Mouse (Mus musculus): ENCODE data around the gene Rftn1. TPM values are rescaled to one million over a fixed set of nuclear protein-coding genes. Genes with fewer than 3 reads are reported as not detected.

Gene Rftn1
- polyA plus RNA-seq, 1 experiment from 2014 or later = 9.0 TPM

DNA sequence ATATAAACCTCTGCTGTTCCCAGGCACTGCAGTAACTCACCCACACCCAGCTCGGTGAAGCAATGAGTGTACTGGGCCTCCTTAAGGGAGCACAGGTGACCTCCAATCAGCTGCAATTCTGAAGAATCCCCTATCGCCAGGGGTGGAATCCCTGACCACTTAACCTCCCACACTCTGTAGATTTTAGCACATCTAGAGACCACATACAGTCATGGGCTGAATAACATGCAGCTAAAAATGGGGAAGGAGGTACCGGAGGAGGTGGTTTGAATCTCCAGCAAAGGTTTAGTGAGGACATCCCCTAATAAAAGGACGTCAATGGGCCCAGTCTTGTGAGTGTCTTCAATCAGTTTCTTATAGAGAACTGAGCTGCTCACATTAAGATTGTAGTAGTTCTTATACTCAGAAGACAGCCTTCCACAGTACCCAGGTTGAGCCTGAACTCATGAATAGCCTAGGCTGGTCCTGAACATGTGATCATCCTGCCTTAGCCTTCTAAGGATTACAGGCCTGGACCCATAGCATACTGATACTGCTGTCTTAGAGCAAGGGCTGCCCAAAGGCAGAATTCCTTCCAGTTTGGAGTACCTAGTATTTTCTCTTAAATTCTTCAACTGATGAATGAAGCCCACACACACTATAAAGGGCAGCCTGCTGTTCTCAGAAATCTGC is 9.4 kb downstream of the Rftn1 start:
- no peak overlapping the region for H3K4me3 ChIP-seq (ENCODE audit: low read length)
- H3K9ac ChIP-seq (ENCODE audit: low read depth, low read length) = no peak overlapping the region
- no peak overlapping the region for H3K27ac ChIP-seq (ENCODE audit: low read length)
- H3K4me2 ChIP-seq (ENCODE audit: low read depth, low read length) = no peak overlapping the region
- 81% methylated on average over 4 of the region's 4 CpGs for WGBS
- no peak for ATAC-seq
- H3K27me3 ChIP-seq (replicated peaks; ENCODE audit: control insufficient read depth, insufficient read depth, low read length) = no peaks in the 10 kb centered on the region
- peaks cover 3% of the 10 kb centered on the region; the same call in 1 of the 2 replicates for H3K36me3 ChIP-seq (ENCODE audit: control insufficient read depth, insufficient read depth, low read length)
- H3K9me3 ChIP-seq (ENCODE audit: control insufficient read depth, low read length) = no peaks in the 10 kb centered on the region
- H3K4me1 ChIP-seq (ENCODE audit: control insufficient read depth, insufficient read depth, low read length) = no peaks in the 10 kb centered on the region

DNA sequence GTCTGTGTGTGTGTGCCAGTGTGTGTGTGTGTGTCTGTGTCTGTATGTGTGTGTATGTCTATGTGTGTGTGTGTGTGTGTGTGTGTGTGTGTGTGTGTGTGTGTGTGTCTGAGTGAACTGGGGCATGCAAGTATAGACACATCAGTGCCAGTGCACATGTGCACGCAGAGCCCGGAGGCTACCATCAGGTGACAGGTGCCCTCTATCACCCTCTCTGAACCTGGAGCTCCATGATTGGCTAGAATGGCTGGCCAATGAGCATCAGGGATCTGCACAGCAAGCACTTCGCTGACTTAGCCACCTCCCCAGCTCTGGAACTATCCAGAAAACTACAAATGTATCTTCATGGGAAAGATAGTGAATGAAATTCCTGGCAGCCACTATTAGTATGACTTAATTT is 16.7 kb downstream of the Rftn1 start:
- Histone ChIP-seq H3K9ac (ENCODE audit: low read depth, low read length) (no peak overlapping the region), H3K27me3 (replicated peaks; ENCODE audit: control insufficient read depth, insufficient read depth, low read length) (no peaks in the 10 kb centered on the region), H3K9me3 (ENCODE audit: control insufficient read depth, low read length) (no peaks in the 10 kb centered on the region), H3K4me3 (ENCODE audit: low read length) (no peak overlapping the region), H3K36me3 (ENCODE audit: control insufficient read depth, insufficient read depth, low read length) (peaks cover 3% of the 10 kb centered on the region; the same call in 1 of the 2 replicates), H3K27ac (ENCODE audit: low read length) (no peak overlapping the region), H3K4me2 (ENCODE audit: low read depth, low read length) (no peak overlapping the region), H3K4me1 (ENCODE audit: control insufficient read depth, insufficient read depth, low read length) (0 out of 2 replicates have a peak, but pooled peaks cover 2% of the 10 kb centered on the region)
- 90% methylated on average over 3 of the region's 3 CpGs for WGBS
- no peak for ATAC-seq

DNA sequence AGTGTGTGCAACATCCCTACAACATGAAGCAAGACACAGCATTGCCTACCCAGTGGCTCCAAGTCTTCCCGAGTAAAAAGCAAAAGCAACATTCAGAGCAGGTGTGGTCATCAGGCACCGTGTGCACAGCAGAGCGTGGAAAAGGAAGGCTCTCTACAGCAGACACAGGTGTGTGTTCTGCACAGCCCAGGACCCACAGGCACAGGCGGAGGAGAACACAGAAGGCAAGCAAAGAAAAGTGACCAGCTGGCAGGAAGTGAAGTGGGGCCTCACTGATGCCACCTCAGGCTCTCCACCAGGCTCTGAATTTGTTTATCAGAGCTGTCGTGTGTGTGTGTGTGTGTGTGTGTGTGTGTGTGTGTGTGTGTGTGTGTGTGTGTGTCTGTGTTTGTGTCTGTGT is 17.1 kb downstream of the Rftn1 start:
- H3K4me2 ChIP-seq (ENCODE audit: low read depth, low read length) = no peak overlapping the region
- no peak overlapping the region for H3K4me3 ChIP-seq (ENCODE audit: low read length)
- no peaks in the 10 kb centered on the region for H3K9me3 ChIP-seq (ENCODE audit: control insufficient read depth, low read length)
- ATAC-seq = no peak
- 0 out of 2 replicates have a peak, but pooled peaks cover 2% of the 10 kb centered on the region for H3K4me1 ChIP-seq (ENCODE audit: control insufficient read depth, insufficient read depth, low read length)
- peaks cover 3% of the 10 kb centered on the region; the same call in 1 of the 2 replicates for H3K36me3 ChIP-seq (ENCODE audit: control insufficient read depth, insufficient read depth, low read length)
- WGBS = 85% methylated on average over 5 of the region's 5 CpGs
- no peak overlapping the region for H3K9ac ChIP-seq (ENCODE audit: low read depth, low read length)
- H3K27me3 ChIP-seq (replicated peaks; ENCODE audit: control insufficient read depth, insufficient read depth, low read length) = no peaks in the 10 kb centered on the region
- H3K27ac ChIP-seq (ENCODE audit: low read length) = no peak overlapping the region

DNA sequence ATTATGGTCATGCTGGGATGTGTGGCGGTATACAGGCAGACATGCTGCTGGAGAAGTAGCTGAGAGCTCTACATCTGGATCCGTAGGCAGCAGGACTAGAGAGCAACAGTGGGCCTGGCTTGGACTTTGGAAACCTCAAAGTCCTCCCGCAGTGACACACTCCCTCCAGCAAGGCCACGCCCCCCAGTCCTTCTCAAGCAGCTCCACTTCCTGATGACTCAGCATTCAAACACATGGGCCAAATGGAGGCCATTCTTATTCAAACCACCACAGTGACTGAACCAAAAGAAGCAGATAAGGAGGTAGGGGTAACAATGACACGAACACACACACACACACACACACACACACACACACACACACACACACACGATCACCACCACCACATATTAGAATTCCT is 17.7 kb downstream of the Rftn1 start:
- peaks cover 3% of the 10 kb centered on the region; the same call in 1 of the 2 replicates for H3K36me3 ChIP-seq (ENCODE audit: control insufficient read depth, insufficient read depth, low read length)
- H3K27me3 ChIP-seq (replicated peaks; ENCODE audit: control insufficient read depth, insufficient read depth, low read length) = no peaks in the 10 kb centered on the region
- H3K9me3 ChIP-seq (ENCODE audit: control insufficient read depth, low read length) = no peaks in the 10 kb centered on the region
- no peak overlapping the region for H3K9ac ChIP-seq (ENCODE audit: low read depth, low read length)
- no peak for ATAC-seq
- 94% methylated on average over 6 of the region's 6 CpGs for whole genome bisulfite sequencing
- H3K4me1 ChIP-seq (ENCODE audit: control insufficient read depth, insufficient read depth, low read length) = 0 out of 2 replicates have a peak, but pooled peaks cover 2% of the 10 kb centered on the region
- H3K4me2 ChIP-seq (ENCODE audit: low read depth, low read length) = no peak overlapping the region
- no peak overlapping the region for H3K27ac ChIP-seq (ENCODE audit: low read length)
- H3K4me3 ChIP-seq (ENCODE audit: low read length) = no peak overlapping the region

DNA sequence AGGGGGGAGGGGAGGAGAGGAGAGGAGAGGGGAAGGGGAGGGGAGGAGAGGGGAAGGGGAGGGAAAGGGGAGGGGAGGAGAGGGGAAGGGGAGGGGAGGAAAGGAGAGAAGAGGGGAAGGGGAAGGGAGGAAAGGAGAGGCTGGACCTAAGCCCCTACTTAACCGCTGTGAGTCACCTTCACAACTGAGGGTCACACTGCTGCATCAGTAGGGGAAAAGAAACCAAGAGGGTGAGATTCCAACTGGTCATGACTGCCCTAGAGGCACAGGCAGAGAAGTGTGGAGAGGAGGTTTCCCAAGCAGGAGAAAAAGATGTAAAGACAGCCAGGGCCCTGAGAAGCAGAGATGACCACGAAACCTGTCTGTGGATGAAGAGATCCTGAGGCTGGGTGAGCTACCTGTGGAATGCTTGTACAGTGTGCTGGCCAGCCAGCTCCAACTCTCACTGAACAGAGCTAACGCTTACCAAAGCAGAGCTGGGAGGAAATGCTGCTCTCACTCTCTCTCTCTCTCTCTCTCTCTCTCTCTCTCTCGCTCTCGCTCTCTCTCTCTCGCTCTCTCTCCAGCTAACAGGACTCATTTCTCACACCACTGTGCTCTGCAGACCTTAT is 19.4 kb downstream of the Rftn1 start:
- H3K36me3 ChIP-seq (ENCODE audit: control insufficient read depth, insufficient read depth, low read length) = no peaks in the 10 kb centered on the region
- 0 out of 2 replicates have a peak, but pooled peaks cover 2% of the 10 kb centered on the region for H3K4me1 ChIP-seq (ENCODE audit: control insufficient read depth, insufficient read depth, low read length)
- H3K27ac ChIP-seq (ENCODE audit: low read length) = no peak overlapping the region
- ATAC-seq = no peak
- no peak overlapping the region for H3K9ac ChIP-seq (ENCODE audit: low read depth, low read length)
- 57% methylated on average over 6 of the region's 6 CpGs for WGBS
- H3K4me3 ChIP-seq (ENCODE audit: low read length) = no peak overlapping the region
- no peaks in the 10 kb centered on the region for H3K9me3 ChIP-seq (ENCODE audit: control insufficient read depth, low read length)
- no peak overlapping the region for H3K4me2 ChIP-seq (ENCODE audit: low read depth, low read length)
- H3K27me3 ChIP-seq (replicated peaks; ENCODE audit: control insufficient read depth, insufficient read depth, low read length) = no peaks in the 10 kb centered on the region

DNA sequence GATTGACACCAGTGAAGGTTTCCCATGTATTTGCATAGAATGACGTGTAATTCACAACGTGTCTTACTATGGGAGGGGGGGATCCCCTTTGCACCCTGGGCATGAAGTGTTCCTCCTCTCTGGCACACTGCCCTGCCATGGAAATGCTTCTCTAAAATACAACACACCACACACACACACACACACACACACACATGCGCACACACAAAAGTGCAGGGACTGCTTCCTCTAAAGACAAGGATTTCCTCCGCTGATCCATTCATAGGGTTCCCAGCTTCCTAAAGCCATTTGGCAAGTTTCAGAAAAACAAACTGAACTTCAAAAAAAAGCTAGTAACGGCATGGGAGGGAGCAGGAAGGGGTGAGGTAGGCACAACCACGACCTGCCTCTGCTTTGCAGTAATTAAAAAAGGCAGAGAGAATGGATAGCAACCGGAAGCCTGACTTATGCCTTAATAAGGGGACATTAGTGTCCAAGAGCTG is 20.5 kb downstream of the Rftn1 start:
- no peaks in the 10 kb centered on the region for H3K27me3 ChIP-seq (replicated peaks; ENCODE audit: control insufficient read depth, insufficient read depth, low read length)
- no peak overlapping the region for H3K4me3 ChIP-seq (ENCODE audit: low read length)
- H3K9me3 ChIP-seq (ENCODE audit: control insufficient read depth, low read length) = no peaks in the 10 kb centered on the region
- no peak overlapping the region for H3K9ac ChIP-seq (ENCODE audit: low read depth, low read length)
- 54% methylated on average over 7 of the region's 7 CpGs for WGBS
- H3K4me1 ChIP-seq (ENCODE audit: control insufficient read depth, insufficient read depth, low read length) = 0 out of 2 replicates have a peak, but pooled peaks cover 2% of the 10 kb centered on the region
- no peak overlapping the region for H3K4me2 ChIP-seq (ENCODE audit: low read depth, low read length)
- no peak for ATAC-seq
- no peak overlapping the region for H3K27ac ChIP-seq (ENCODE audit: low read length)
- H3K36me3 ChIP-seq (ENCODE audit: control insufficient read depth, insufficient read depth, low read length) = no peaks in the 10 kb centered on the region

DNA sequence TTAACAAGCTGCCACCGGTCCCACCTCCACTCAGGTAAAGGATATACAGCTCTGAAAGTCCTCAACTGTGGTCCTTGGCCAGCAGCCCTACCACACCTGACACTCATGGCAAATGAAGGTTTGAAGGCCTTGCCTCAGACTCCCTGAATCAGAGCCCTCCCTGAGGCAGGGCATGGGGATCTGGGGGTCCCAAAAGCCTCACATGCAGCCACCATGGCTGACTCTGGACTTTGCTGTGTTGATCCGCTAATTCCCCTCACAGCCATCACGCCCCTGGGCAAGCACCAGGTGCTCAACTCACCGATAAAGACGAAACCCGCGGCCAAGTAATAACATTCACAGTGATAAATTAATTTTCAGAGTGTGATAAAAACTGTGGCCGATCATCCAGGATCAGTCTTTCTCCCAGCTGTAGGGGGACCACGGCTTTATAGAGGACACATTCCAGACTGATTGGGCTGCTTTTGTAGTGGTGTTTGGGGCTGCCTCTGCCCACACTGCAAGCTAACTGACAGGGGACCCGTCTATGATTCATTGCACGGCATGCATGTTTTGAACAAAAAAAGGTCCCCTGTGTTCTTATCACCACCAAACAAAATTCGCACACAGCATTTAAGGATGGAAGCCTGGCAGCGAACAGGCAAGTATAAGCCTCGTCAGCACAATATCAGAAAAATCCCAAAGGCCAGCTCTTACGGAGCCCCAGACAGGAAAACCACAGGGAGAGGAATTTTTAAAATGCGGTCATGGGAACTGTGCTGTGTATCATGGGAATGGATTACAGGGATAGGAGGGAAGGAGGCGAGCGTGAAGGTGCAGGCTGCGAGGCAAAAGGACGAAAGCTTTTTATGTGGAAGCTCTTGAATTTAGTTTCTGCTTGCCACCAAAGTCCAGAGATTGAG is 29.3 kb downstream of the Rftn1 start:
- Histone ChIP-seq H3K36me3 (ENCODE audit: control insufficient read depth, insufficient read depth, low read length) (no peaks in the 10 kb centered on the region), H3K27ac (ENCODE audit: low read length) (no peak overlapping the region), H3K9me3 (ENCODE audit: control insufficient read depth, low read length) (no peaks in the 10 kb centered on the region), H3K4me3 (ENCODE audit: low read length) (no peak overlapping the region), H3K4me2 (ENCODE audit: low read depth, low read length) (no peak overlapping the region), H3K9ac (ENCODE audit: low read depth, low read length) (no peak overlapping the region), H3K27me3 (replicated peaks; ENCODE audit: control insufficient read depth, insufficient read depth, low read length) (no peaks in the 10 kb centered on the region), H3K4me1 (ENCODE audit: control insufficient read depth, insufficient read depth, low read length) (no peaks in the 10 kb centered on the region)
- WGBS = 85% methylated on average over 20 of the region's 20 CpGs
- ATAC-seq = no peak

DNA sequence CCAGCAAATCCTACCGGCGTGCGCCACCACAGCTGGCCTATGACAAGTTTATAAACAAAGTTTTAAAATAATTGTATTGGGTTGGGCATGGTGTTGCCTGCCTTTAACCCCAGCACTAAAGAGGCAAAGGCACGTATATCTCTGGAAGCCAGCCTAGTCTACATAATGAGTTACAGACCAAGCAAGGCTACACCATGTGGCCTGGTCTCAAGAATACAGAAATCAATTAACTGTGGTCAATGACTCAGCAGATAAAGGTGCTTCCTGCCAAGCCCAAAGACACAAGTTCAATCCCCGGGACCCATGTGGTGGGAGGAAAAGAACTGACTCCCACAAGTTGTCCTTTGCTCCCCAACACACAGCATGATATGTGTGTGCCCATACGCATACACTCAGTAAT is 30.1 kb downstream of the Rftn1 start:
- Histone ChIP-seq H3K36me3 (ENCODE audit: control insufficient read depth, insufficient read depth, low read length) (no peaks in the 10 kb centered on the region), H3K4me3 (ENCODE audit: low read length) (no peak overlapping the region), H3K9ac (ENCODE audit: low read depth, low read length) (no peak overlapping the region), H3K9me3 (ENCODE audit: control insufficient read depth, low read length) (no peaks in the 10 kb centered on the region), H3K4me2 (ENCODE audit: low read depth, low read length) (no peak overlapping the region), H3K27me3 (replicated peaks; ENCODE audit: control insufficient read depth, insufficient read depth, low read length) (no peaks in the 10 kb centered on the region), H3K4me1 (ENCODE audit: control insufficient read depth, insufficient read depth, low read length) (no peaks in the 10 kb centered on the region), H3K27ac (ENCODE audit: low read length) (no peak overlapping the region)
- 72% methylated on average over 6 of the region's 6 CpGs for WGBS
- ATAC-seq = no peak

DNA sequence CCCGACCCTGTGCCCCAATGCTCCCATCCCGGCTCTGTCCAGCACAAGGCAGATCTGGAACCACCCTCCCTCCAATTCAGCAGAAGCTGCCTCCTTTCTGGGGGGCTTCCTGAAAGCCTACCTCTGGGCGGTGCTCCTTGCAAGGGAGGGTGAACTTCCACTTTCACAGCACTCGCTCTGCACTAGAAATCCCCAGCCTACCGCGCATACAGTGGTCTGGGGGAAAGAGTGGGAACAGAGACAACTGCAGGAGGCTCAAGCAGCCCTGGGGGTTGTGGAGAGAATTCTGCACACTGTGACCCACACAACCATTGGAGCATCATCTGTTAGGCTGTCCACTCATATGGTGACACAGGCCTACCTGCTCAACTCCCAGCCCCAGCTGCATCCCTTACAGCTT is 30.7 kb downstream of the Rftn1 start:
- no peak for ATAC-seq

More for the DNA sequence above, 30.7 kb downstream of the Rftn1 start:
- H3K9ac ChIP-seq (ENCODE audit: low read depth, low read length) = no peak overlapping the region
- H3K4me3 ChIP-seq (ENCODE audit: low read length) = no peak overlapping the region
- no peaks in the 10 kb centered on the region for H3K36me3 ChIP-seq (ENCODE audit: control insufficient read depth, insufficient read depth, low read length)
- H3K27me3 ChIP-seq (replicated peaks; ENCODE audit: control insufficient read depth, insufficient read depth, low read length) = no peaks in the 10 kb centered on the region
- H3K9me3 ChIP-seq (ENCODE audit: control insufficient read depth, low read length) = no peaks in the 10 kb centered on the region
- no peaks in the 10 kb centered on the region for H3K4me1 ChIP-seq (ENCODE audit: control insufficient read depth, insufficient read depth, low read length)
- 88% methylated on average over 6 of the region's 6 CpGs for WGBS
- no peak overlapping the region for H3K27ac ChIP-seq (ENCODE audit: low read length)
- no peak overlapping the region for H3K4me2 ChIP-seq (ENCODE audit: low read depth, low read length)
